Mouse (Mus musculus): ENCODE data around the gene Klhl11.
A peak's percentile ranks its signal among the peaks of the same experiment; 100 is the strongest.

Klhl11 gene

GRCm38 (mm10) chr11:100471352-100472196 lies 967 bp downstream of the Klhl11 start:
- DNase-seq (ENCODE audit: low spot score in 2 of 2): no peak

- no peak for DNase-seq (ENCODE audit: low spot score in 2 of 2)
Measured at GRCm38 (mm10) chr11:100465833-100466232, 6.7 kb downstream of the Klhl11 start.

GRCm38 (mm10) chr11:100465229-100465792 lies 7.2 kb downstream of the Klhl11 start:
- no peak for DNase-seq (ENCODE audit: low spot score in 2 of 2)

- peak; percentile 53 to 55 for DNase-seq (ENCODE audit: low spot score in 2 of 2)
Measured at GRCm38 (mm10) chr11:100462699-100463098, 9.8 kb downstream of the Klhl11 start.

- no peak for DNase-seq (ENCODE audit: low spot score in 2 of 2)
Measured at GRCm38 (mm10) chr11:100457711-100458110, 14.8 kb downstream of the Klhl11 start.

- no peak for DNase-seq (ENCODE audit: low spot score in 2 of 2)
Measured at GRCm38 (mm10) chr11:100457247-100457646, 15.3 kb downstream of the Klhl11 start.

- no peak for DNase-seq (ENCODE audit: low spot score in 2 of 2)
Measured at GRCm38 (mm10) chr11:100442625-100443024, 29.9 kb downstream of the Klhl11 start.

GRCm38 (mm10) chr11:100441797-100442196 lies 30.7 kb downstream of the Klhl11 start, which contains the start of the genes Nt5c3b and Klhl10:
Gene Nt5c3b, minus strand, starts transcription at chr11:100441808.
Gene Klhl10, plus strand, starts transcription at chr11:100441917.
- DNase-seq (ENCODE audit: low spot score in 2 of 2): no peak

GRCm38 (mm10) chr11:100440691-100441522 lies 31.6 kb downstream of the Klhl11 start:
- peak; percentile 91 for DNase-seq (ENCODE audit: low spot score in 2 of 2)

- no peak for DNase-seq (ENCODE audit: low spot score in 2 of 2)
Measured at GRCm38 (mm10) chr11:100437901-100438300, 34.6 kb downstream of the Klhl11 start.

GRCm38 (mm10) chr11:100435678-100436246 lies 36.8 kb downstream of the Klhl11 start:
- no peak for DNase-seq (ENCODE audit: low spot score in 2 of 2)

- DNase-seq (ENCODE audit: low spot score in 2 of 2): no peak
Measured at GRCm38 (mm10) chr11:100432002-100432401, 40.5 kb downstream of the Klhl11 start.

- no peak for DNase-seq (ENCODE audit: low spot score in 2 of 2)
Measured at GRCm38 (mm10) chr11:100430052-100430451, 42.5 kb downstream of the Klhl11 start.

- peak; percentile 56 to 58 for DNase-seq (ENCODE audit: low spot score in 2 of 2)
Measured at GRCm38 (mm10) chr11:100428612-100429199, 43.8 kb downstream of the Klhl11 start.

GRCm38 (mm10) chr11:100426820-100427219 lies 45.7 kb downstream of the Klhl11 start:
- DNase-seq (ENCODE audit: low spot score in 2 of 2): no peak

GRCm38 (mm10) chr11:100425851-100426250 lies 46.7 kb downstream of the Klhl11 start:
- peak; percentile 66 to 74 for DNase-seq (ENCODE audit: low spot score in 2 of 2)

- no peak for DNase-seq (ENCODE audit: low spot score in 2 of 2)
Measured at GRCm38 (mm10) chr11:100423836-100424235, 48.7 kb downstream of the Klhl11 start.

GRCm38 (mm10) chr11:100421537-100421936 lies 51.0 kb downstream of the Klhl11 start:
- DNase-seq (ENCODE audit: low spot score in 2 of 2): no peak

GRCm38 (mm10) chr11:100414914-100415822 lies 57.4 kb downstream of the Klhl11 start, which contains the start of gene Fkbp10:
Gene Fkbp10, plus strand, starts transcription at chr11:100415697.
- DNase-seq (ENCODE audit: low spot score in 2 of 2): no peak

Data from right cerebral cortex, postnatal 10 days (tissue).